Mouse (Mus musculus) CD4-positive, CD25-positive, alpha-beta regulatory T cell, adult 4 months (primary cell): ENCODE results near the gene Rps6kl1. TPM values are rescaled to one million over a fixed set of nuclear protein-coding genes. Genes with fewer than 3 reads are reported as not detected.

Experiments used
- ATAC-seq: one replicate; pipeline ENCODE4 v1.8.0; 2017
- polyA plus RNA-seq, 2 experiments: library from polyadenylated mRNA; unstranded; fragments of 100-300 nt; shearing (Covaris generic); gene quantifications; one replicate each; pipeline ENCODE4 v1.2.1; 2017

The Rps6kl1 gene
- polyA plus RNA-seq, 2 experiments from 2014 or later, result 0.28 to 0.43 TPM

DNA sequence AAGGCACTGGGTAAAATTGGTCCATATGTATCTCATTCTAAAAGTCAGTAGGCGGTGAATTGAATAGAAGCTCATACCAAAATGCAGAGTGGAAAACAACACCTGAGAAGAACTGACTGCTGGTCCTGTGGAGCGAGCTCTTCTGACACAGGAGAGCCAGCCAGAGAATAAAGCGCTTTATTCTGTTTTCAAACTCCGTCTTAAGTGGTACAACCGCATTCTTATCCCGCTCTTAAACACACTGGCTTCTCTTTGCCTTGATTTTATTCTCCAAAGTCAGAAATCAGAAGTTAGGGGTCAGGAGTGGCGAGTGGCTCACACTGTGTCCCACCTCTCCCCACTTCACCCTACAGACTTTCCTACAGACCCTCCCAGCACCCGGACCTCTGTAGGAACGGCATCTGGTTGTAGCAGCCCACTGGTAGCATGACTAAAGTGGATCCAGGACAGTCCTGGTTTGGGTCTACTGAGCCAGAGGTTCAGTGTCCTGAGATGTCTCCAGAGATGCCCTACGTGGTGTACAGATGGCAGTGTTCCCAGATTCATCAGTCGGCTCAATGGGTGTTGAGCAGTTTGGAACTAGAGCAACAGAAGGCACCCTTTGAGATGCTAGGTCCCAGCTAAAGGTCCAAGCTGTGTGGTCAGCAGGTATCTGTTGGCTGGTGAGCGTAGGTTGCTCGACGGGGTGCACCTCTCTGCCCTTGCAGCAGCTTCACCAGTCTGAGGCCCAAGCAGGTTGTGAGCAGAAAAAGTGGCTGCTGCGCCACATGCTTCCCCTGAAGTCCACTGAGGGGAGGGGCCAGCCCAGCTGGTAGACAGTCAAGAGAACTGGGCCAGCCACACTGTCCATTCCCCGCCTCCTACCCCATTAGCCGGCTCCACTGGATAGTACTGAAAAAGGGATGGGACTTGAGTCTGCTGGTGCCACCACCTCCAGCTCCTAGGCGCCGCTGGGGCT is 15.3 kb downstream of the Rps6kl1 start:
- ATAC-seq, result no peak

DNA sequence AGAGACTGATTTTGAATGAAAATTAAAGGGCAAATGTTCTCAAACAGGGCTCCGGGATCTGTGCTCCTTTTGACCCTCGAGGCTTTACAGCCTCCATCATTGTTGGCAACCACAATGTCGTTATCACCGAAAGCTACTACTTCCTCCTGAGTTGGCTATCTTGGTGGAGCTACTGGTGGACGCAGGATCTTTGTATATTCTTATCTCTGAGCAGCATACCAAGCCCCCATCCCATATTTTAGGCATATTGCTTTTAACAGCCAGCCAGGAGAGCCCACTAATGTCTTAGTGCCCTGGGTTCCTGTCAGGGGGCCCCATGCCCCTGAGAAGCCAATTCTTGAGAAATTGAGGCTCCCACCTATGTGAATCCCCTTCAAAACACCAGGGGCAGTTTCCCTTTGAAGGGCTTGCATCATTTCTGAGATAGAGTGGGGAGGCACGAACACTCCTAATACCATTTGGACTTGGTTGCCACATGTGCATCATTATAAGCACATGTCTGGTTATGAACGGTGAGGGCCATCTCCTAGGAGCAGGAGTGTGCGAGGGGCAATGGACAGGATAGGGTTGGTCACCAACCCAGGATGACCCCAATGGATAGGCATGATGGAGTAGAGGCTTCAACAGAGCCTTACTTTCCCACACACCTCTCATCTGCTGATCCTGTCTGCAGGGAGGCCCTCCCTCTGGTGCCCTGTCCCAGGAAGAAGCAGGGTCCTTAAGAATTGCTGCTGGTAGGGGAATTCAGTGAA is 16.8 kb downstream of the Rps6kl1 start:
- no peak for ATAC-seq

DNA sequence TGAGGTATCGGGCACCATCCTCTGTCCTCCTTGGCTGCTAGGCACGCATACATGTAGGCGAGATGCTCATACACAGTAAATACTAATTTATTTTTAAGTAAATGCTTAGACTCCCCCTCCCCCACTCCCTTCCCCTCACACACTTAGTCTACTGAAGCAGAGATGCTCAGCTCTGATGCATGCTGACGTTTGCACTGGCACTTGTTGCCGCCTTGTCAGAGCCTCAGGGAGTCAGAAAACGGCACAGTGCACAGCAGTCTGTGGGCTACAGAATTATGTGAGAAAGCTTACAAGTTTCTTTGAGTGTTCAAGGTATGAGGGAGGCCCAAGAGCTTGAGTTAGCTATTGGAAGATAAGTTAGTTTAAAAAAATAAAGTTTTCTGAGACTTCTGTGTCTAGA is 19.7 kb downstream of the Rps6kl1 start:
- ATAC-seq, result no peak

DNA sequence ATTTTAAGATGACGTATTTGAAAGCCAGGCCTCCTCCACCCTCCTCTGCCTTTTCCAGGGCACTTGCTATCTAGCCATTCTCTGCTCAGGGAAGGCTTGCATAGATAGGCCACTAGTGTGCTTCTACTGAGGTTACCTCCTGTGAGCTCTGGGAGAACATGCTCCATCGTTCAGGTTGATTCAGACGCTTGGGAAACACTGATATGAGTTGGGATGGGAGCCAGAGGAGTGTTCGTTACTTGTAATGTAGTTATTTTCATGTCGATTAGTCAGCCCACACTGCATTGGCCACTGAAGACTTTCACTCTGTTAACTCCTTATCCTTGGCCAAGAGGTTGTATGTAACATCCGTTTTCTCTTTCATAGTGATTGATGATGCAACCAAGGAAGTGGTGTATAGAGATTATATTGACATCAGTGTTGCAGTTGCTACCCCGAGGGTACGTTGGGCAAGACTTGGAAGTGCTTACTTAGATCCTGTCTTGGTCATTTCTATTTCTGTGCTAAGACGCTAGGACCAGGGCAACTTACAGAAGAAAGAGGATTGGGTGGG is 21.6 kb downstream of the Rps6kl1 start:
- no peak for ATAC-seq

DNA sequence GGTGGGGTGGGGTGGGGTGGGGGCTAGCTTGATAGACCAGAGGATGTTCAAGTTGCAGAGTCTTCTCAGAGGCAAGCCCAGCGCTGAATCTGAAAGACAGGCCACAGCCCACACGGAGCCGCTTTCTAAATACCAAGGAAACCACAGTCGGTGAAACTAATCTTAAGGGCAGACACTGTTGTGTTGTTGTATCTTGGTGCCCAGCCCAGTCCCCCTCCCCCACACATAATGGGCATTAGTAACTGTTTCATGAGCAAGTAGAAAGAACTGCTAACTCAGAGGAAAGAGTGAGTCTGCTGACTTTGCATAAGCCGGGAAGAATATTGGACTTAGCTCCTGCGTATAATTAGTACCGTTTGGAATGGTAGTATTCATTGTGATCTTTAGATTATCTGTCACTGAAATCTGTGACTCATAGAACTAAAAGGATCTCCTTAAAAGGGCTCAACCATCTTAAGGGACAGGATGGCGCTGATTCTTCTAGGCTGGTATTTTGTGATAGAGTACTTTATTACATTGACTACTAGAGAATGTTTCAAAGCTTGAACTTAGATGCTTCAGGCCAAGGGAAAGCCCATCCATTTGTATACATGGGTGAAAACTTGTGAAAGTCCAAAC is 24.0 kb downstream of the Rps6kl1 start:
- ATAC-seq, result peak; percentile 68

DNA sequence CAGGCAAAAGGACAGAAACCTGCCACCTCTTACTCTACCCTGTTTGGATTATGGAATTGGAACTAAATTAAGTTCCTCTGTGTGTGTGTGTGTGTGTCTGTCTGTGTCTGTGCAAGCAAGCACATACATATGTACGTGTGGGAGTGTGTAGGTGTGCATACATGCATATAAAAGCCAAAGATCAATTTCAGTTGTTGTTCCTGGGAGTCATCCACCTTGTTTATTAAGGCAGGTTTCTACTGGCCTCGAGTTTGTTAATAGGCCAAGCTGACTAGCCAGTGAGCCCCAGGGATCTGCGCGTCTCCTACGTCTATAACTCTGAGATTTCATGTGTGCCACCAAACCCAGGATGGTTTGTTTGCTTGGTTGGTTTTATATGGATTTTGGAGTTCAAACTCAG is 26.3 kb downstream of the Rps6kl1 start:
- ATAC-seq, result no peak

DNA sequence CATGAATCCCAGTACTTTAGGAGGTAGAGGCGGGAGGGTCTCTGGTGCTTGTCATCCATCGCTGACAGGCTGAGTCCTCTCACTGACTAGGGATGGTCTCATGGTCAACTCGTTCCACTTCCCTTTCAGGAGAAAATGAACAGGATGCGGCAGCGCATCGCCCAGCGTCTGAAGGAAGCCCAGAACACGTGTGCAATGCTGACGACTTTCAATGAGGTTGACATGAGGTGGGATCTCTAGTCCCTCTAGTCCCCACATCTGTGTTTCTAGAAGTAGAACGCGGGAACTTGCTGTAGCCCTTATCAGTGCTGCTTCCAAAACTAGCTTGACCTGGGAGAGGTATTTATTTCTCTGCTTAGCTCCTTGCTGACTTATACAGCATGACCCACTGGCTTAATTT is 27.4 kb downstream of the Rps6kl1 start:
- no peak for ATAC-seq

DNA sequence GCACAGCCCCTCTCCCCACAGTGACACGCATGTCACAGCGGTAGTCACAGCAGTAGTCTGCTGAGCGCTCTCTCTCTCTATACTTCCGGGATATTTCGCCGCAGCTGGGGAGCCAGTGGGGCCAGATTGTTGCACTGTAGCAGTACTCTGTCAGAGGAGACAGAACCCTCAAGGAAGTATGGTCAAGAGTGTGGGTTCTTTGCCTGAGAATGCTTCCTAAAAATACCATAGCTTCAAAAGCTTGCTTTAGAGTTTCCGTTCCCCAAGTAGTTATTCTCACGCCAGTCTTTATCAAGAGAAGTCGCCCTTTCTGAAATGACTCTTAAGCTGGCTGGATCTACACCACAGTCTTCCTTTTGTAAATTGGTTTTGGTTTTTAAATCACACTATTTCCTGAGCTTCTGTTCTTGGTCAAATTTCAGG is 27.9 kb downstream of the Rps6kl1 start:
- ATAC-seq, result peak; percentile 70

DNA sequence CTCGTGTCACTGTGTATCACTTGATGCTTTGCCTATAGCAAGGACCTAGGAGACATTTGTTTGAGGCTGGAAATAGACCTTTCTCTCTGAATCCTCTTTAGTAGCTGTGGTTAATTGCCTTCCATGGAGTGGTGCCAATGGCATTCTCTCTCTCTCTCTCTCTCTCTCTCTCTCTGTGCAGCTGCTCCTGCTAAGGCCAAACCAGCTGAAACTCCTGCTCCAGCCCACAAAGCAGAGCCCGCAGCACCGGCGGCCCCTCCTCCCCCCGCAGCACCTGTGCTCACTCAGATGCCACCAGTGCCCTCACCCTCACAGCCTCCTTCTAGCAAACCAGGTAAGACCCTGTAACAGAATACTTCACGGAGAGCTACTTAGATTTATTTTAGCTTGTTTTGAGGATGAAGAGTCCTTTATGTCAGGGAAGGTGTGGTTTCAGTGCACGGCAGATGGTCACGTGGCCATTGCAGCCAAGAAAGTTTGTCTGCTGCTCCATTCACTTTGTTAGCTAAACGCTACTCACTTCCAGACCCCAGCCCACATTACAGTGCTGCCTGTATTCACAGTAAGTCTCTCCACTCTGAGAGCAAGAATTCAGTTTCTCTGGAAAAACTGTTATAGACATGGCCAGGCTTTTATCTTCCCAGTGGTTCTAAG is 29.1 kb downstream of the Rps6kl1 start:
- ATAC-seq, result no peak

DNA sequence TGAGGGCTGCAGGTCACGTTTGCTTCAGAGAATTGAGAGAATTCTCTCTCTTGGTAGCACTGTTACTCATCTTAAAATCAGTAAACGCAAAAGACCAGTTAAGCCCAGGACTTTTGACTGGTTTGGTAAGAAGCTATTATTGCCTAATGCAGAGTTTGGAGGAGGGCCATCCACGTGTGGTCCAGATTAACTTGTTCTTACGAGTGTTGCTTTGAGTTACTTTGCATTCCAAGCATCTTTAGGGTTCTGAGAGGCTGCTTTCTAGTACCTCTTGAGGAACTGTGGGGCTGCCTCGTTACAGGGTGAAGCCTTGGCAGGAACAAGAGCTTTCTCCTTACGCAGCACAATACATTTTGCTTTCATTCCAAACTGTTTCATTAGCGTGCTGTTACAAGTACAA is 35.4 kb downstream of the Rps6kl1 start:
- ATAC-seq, result no peak

DNA sequence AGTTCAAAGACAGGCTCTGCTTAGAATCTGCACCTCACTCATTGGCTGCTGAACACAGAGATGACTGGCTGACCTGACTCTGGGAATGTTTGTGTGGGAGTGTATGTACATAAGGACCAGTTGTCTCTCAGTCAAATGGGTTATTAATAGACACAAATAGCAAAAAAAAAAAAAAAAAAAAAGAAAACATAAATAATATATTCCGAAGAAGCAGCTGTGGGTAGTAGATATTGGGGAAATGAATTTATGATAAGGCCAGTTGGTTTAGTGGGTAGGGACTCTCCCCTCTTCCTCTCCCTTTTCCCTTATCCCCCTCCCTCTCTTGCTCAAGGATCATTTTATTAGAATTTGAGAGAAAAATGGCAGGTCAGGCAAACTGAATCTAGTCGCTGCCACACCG is 37.1 kb downstream of the Rps6kl1 start:
- ATAC-seq, result no peak

DNA sequence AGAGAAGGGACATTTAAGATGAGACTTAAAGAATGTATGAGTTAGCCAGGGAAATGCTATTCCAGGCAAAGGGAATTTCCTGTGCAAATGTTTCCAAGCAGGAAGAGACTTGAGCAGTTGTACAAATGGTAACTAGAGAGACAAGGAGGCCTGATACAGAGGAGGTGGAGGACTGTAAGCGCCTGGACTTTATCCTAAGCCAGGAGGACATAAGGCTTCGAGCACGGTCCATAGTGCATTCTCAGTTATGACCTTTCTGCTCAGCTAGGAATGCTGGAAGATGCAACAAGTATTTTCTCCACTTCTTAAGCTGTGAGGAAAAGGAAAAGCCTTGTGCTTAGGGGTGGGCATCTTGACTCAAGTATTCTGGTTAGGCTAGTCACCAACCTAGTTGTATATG is 37.7 kb downstream of the Rps6kl1 start:
- no peak for ATAC-seq

DNA sequence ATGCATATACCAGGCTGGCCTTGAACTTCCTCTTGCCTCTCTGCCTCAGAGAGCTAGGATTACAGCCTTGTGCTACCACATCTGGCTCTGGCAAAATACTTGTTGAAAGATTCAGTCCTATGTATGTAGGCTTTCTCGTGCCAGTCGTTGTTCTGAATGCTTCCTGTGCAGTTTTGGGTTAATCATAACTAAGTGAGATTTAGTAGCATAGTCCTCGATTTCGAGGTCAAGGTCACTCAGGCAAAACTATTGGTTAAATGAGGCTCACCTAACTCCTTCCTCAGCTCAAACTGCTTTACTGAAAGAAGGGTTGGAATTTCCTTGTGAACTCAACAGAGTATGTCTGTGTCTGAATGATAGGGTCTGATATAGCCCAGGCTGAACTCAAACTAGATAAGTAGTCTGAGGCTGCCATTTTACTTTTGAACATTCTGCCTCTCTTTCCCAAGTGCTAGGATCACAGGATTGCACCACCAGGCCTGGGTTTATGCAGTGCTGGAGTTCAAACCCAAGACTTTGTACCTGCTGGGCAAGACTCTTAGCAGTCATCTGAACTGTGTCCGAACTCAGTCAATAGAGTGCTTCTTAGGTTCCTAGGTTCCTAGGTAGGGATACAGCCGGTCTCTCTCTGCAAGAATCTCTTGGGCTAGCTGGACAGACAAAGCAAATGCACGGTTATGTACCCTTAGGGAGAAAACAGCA is 38.4 kb downstream of the Rps6kl1 start:
- ATAC-seq, result no peak

DNA sequence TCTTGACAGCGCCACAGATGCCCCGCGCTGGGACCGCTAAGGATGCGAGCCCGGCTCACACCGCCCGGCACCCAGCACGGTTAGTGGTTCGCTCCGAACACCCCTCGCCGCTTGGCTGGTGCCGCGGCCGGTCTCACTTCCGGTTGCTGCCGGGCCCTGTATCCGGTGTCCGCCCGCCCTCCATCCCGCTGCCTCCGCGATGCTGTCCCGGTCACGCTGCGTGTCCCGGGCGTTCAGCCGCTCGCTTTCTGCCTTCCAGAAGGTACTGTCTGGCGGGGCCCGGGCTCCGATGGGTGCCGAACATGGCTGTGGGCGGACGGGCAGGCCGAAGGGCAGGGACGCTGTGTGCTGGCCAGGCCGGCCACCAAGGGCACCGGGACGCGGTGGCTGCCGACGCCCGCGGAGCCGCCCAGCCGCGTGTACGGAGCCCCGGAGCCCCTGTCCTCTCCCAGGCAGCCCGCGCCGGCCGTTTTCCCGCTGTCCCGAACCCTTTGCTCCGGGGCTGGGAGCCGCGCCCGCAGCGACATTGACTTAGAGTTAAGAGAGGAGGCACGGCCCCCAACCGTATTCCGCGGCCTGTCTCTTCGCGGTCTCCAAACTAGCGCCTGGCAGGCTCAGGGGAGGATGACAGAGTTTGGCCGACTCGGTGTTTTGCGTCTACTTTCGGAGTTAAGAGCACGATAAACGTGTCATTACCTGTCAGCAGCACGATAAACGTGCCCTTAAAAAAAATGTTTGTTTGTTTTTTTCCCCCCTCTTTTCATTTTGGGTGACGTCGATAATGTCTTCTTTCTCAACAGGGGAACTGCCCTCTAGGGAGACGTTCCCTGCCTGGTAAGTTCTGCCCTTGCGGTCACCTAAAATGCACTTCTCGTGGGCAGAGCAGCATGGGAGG is 40.1 kb downstream of the Rps6kl1 start, which contains the start of the genes Prox2 and Dlst:
Gene Prox2 (minus strand): TSS at position 62 of the 895 bp plus-strand sequence.
Gene Dlst (plus strand): TSS at position 136 of the 895 bp plus-strand sequence.
- ATAC-seq, result peak; percentile 96

DNA sequence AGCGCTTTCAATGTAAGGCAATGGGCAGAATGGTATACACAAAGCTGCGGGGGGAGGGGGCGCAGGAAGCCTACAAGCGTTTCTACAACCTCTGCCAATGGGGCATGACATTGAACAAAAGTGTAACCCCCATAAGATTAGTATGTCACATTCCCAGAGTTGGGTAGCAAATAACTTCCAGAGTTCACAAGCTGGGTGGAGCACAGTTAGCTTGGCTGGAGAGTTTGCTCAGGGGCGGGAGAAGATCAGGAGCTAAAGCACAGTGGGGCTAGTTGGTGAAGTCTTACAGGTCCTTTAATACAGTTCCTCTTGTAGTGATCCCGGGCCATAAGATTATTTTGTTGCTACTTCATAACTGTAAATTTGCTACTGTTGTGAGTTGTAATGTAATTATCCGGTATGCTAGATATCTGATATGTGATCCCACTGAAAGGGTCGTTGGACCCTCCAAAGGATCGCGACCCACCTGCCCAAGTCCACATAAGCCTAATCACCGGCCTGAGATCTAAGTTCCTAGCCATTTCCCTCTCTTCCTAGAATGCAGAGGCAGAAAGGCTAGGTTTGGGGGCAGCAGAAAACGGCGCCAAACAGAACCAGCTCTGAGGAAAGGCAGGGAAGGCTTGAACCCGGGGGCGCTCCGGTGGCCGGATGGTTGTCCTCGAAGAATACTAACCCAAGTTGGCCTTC is 40.9 kb downstream of the Rps6kl1 start:
- ATAC-seq, result no peak

DNA sequence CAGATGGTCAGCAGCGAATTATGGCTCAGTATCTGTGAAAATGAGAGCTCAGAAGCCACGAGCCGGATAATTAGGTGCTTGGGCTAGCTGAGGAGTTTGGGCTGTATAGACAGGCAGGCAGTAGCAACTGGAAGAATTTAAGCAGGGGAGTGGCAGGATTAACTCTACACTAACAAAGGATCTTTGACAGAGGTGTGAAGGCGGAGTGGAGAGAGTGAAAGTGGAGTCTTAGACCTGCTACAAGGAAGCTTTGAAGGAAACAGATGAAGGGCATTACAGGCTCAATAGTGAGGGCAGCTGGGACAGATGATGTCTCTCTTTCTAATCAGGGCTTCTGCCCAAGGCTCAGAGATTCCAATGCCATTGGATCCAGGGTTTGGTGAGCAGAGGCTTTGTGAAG is 41.6 kb downstream of the Rps6kl1 start:
- no peak for ATAC-seq

DNA sequence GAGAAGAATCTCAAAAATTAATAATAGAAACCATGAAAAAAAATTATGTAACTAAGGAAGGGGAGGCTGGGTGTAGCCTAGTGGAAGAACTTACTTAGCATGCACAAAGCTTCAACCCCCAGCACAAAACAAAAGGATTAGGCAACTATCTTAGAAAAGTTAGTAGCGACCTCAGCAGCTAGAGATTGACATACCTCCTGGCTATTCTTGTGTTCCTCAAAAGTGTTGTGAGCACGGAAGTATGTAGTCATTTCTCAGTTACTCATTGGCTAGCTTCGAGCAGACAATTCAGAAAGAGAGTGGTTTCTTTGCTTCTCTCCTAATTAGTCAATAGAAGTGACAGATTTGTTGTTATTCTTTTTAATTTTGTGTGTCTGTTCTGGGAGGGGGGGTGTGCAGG is 42.4 kb downstream of the Rps6kl1 start:
- no peak for ATAC-seq

DNA sequence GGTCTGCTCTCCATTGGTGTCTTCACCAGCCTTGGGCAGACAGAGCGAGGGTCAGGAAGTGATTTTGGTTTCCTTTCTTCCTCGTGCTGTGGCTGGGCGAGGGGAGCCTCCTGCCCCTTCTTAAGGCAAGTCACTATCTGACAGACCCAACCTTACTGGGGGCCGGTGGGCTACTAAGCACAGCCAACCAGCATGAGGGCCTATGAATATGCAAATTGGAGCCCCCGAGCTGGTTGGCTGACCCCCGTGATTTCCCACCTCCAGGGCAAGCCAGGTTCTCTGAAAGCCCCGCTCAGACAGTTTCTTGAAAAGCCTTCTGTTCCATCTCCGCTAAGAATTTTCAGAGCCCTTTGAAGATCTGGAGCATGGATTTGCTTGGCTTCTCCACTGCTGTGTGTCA is 44.8 kb downstream of the Rps6kl1 start:
- ATAC-seq, result no peak

DNA sequence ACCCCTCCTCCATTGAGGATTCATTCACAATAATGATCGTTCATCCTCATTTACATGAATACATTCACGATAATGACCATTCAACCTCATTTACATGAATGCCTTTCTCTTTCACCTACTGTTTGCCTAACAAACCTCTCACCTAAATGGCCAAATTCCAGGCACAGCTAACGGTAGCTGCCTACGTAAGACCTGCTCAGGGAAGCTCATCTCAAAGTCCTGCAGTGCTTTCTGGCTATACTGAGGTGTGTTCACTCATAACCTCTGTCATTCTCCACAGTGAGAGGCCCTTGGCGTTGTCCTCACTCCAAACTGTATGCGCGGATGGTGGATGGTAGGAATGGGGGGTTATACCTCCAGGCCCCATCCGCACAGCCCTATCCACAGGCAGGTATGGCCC is 46.3 kb downstream of the Rps6kl1 start:
- ATAC-seq, result no peak

DNA sequence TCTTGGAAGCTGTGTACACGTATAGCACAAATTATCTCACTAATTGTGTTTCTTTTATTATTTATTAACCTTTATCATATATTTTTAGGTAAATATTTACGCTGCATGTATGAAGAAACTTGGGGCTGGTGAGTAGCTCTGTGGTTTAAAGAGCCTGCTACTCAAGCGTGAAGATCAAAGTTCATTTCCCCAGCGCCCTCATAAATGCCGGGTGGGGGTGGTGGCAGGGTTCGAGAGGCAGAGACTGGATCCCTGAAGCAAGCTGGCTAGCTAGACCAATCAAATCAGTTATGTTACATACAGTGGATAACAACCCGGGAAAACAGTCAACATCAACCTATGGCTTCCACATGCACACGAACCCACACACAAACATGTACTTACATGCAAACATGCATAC is 48.0 kb downstream of the Rps6kl1 start:
- no peak for ATAC-seq
